Mouse (Mus musculus) testis, adult 2 months (tissue): ENCODE measurements around the gene Grhl1.

Source experiments
- CTCF ChIP-seq: fragments of 200-500 bp; IDR thresholded peaks from 2 replicates; pipeline ENCODE4 v1.5.1; 2012; ENCODE audit warnings: low read depth, mild to moderate bottlenecking, inconsistent platforms, low read length, moderate library complexity; ENCODE audit not compliant: control insufficient read depth, insufficient read depth, insufficient replicate concordance
- POLR2A ChIP-seq: fragments of 200-500 bp; IDR thresholded peaks from 2 replicates; pipeline ENCODE4 v1.6.1; 2012; ENCODE audit warnings: low read depth, mild to moderate bottlenecking, inconsistent platforms, low read length, moderate library complexity; ENCODE audit not compliant: control insufficient read depth

- TF ChIP-seq CTCF: no peak
- no peak for TF ChIP-seq POLR2A
Observed at GRCm38 (mm10) chr12:24574870-24575269, 2.8 kb downstream of the Grhl1 start.
